Mouse (Mus musculus): Measurements from ENCODE around the gene Sema6d. TPM values are rescaled to one million over a fixed set of nuclear protein-coding genes. Genes with fewer than 3 reads are reported as not detected.
A peak's percentile ranks its signal among the peaks of the same experiment; 100 is the strongest.

Gene Sema6d
- polyA plus RNA-seq (2012; rRNA removed) = 8.5 and 10.1 TPM in 2 replicates

DNA sequence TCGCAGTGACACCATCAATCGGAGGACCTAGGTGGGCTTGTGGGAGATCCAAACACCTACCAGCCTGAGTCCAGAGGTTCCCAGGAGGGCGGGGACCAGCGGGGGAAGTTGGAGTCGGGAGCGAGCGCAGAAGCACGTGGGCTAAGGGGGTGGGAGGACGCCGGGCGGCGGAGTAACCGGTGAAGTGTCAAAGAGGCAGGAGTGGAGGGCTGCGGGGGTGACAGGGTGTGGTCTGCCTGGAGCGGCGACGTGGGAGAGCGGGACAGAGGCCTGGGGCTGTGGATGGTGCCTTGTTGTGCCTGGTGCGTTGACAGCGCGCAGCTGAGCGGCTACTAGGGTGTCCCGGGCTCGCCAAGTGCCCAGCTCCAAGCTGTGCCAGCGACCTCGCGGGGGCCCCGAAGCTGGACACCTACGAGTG is at the start of gene Sema6d:
Sema6d (plus strand) TSS at position 157 of the 418 bp plus-strand sequence.
- no peak for DNase-seq (ENCODE audit: low spot score)

DNA sequence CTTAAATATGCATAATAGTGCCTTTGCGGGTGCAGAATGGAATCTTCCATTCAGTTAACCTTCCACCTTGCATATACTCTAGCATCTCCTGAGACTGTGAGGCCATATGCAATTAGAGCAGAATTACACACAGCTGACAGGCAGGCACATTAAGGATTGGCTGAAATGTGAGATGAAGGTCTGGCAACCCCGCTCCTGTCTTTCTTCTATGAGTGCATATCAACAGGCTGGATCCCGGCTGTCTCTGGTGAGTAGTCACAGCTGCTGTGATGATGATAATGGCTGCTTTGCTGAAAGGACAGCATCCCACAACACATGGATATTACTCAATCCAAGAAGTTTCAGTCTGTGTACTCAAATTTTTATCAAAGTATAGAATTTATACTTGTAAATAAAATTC is 29.9 kb upstream of the Sema6d start:
- DNase-seq (ENCODE audit: low spot score) = no peak

GRCm38 (mm10) chr2:124068380-124068779 is 21.4 kb upstream of the Sema6d start:
- DNase-seq (ENCODE audit: low spot score) = no peak

DNA sequence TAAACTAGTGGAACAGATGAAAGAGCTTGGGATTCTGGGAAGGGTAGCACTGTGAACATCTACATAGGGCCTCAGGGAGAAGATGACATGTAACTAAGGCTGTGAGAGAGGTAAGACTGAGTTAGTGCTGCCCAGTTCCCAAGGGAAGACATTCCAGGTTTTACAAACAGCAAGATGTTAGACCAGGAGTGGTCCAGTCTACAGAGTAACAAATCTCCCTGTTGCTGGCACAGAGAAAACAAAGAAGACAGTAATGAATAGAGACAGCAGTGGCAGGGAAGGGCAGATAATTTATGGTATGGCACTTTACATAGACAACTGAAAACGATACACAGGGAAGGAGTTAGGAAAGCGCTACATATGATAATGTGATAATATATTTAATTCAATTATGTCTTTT is 19.1 kb upstream of the Sema6d start:
- DNase-seq (ENCODE audit: low spot score) = no peak

GRCm38 (mm10) chr2:124071380-124071779 is 18.4 kb upstream of the Sema6d start:
- no peak for DNase-seq (ENCODE audit: low spot score)

- DNase-seq (ENCODE audit: low spot score) = no peak
Observed at GRCm38 (mm10) chr2:124090231-124091141, 717 bp downstream of the Sema6d start.

DNA sequence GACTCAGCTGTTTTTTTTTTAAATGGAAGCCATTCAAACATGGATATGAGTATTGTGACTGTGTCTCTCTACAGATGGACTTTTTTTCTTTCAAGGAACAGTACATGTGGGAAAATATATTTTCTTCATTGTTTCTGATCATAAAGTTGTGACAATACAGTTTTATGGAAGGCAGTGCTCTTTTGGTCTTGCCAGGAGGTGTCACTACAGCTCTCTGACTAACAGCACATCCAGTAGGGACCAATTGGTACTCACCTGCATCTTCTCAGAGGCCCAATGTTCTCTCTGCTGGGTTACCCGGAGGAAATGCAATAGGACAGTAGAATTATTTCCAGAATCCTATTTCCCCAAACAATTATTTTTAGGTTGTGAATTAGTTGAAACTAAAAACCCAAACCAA is 9.9 kb downstream of the Sema6d start:
- DNase-seq (ENCODE audit: low spot score) = no peak

DNA sequence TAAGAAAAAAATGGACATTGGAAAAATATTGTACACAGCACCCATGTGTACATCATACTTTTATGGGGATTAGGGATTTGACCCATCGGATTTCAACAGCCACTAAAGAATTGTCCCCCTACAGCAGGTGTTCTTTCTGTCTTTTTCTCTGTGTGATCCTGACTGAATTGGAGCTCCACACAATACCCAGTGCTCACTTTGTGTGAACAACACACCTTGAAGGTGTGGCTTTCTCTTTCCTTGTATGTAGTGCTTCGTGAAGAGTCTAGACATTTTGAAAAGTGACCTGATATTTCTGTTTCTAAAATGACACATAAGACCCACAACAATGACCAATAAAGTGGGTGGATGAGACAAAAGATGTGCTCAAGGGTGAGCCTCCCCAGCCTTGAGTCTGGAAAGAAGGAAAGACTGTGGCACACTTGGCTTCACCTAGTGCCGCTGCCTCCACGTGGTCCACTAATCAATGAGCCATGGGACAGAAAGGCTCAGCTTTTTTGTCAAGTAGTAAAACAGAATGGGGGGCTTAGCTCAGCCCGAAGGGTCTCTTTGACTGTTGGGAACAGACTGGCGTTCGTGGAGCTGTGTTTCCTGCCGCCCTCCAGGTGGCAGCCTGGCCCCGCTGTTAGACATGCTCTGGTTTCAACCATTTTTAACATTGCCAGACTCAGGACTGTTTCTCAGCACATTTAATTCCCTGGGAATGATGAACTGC is 10.9 kb downstream of the Sema6d start:
- DNase-seq (ENCODE audit: low spot score) = peak; percentile 41

DNA sequence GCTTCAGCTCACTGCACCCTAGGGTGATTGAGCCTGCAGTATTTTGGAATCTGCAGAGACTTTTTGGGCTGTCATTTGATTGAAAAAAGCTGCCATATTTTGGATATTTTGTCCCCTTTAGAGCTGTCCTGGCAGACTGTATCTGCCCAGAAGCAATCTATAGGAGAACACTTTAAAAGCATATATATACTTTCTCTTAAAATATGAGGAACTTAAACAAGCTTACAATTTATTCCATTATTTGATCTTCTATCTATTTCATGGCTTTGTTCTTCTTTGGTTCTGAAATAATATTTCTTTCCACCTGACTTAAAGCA is 11.4 kb downstream of the Sema6d start:
- DNase-seq (ENCODE audit: low spot score) = no peak

DNA sequence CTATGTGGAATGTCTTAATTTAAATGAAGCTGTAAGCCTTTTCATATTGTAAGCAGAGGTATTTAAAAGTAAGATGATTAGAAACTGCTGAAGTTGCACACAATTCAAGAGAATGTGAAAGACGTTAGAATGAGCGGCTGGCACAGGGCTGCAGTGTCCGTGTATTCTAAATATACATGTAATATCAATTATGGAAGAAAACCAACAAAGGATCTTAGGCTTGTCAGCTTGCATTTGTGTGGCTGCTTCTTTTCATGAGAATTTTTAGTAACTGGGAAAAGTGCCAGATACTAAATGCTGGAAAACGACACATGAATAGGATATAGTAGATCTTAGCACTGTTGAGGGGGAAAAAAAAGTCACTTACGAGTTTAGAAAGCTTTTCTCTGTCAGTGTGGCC is 11.8 kb downstream of the Sema6d start:
- DNase-seq (ENCODE audit: low spot score) = no peak

- no peak for DNase-seq (ENCODE audit: low spot score)
Observed at GRCm38 (mm10) chr2:124103277-124103676, 13.5 kb downstream of the Sema6d start.

DNA sequence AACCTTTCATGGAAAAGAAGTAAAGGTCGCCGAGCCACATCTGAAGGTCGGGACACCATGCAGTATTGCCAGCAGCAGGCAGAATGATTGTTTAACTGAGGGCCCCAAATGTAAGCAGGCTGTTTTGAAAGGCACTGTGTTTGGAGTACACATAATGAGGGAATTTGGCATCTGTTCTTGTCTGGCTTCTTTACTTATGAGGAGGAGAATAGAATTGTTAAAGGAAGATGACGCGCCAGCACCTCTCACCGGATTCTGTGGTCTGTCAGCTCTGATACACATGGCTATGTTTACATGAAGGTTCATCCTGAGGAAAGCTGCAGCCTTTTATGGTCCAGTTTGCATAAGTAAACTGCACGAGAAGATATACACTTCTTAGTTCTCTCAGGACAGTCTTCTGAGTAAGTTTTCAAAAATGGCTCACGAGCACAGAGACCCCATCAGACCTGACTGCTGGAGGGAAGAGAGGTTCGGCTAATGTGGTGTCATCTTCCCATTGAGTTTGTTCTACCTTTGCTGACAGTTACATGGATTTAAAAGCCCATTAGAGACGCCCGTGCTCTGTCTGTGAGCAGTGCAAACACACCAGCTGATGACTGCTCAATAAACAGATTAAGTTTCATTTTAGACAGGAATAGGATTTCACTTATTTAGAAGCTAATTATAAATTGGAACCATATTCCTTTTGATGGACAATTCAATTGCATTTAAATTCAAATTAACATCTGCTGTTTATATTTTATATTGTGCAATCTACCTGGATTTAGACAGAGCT is 28.9 kb downstream of the Sema6d start:
- DNase-seq (ENCODE audit: low spot score) = no peak

- no peak for DNase-seq (ENCODE audit: low spot score)
Observed at GRCm38 (mm10) chr2:124120355-124120754, 30.6 kb downstream of the Sema6d start.

DNA sequence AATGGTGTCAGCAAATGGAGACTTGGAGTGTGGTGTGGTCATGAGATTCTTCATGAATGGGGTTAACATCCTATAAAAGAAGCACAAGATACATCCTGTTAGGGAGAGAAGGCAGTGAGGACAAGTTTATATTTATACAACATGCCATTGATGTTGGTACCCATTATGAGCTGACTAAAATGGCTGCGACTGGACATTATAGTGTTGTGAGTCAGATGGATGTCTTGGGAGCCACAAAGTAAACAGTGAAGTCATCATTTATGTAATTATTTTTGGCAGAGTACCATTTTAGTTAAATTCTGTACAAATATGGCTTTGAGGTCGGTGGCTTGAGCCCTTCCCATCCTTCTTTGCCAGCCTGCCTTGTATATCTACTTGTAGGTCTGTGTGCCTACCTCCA is 31.8 kb downstream of the Sema6d start:
- DNase-seq (ENCODE audit: low spot score) = no peak

- DNase-seq (ENCODE audit: low spot score) = no peak
Observed at GRCm38 (mm10) chr2:124125504-124125903, 35.7 kb downstream of the Sema6d start.

- no peak for DNase-seq (ENCODE audit: low spot score)
Observed at GRCm38 (mm10) chr2:124126853-124127252, 37.1 kb downstream of the Sema6d start.

GRCm38 (mm10) chr2:124130876-124131275 is 41.1 kb downstream of the Sema6d start:
- no peak for DNase-seq (ENCODE audit: low spot score)

- no peak for DNase-seq (ENCODE audit: low spot score)
Observed at GRCm38 (mm10) chr2:124141510-124142044, 51.8 kb downstream of the Sema6d start.

DNA sequence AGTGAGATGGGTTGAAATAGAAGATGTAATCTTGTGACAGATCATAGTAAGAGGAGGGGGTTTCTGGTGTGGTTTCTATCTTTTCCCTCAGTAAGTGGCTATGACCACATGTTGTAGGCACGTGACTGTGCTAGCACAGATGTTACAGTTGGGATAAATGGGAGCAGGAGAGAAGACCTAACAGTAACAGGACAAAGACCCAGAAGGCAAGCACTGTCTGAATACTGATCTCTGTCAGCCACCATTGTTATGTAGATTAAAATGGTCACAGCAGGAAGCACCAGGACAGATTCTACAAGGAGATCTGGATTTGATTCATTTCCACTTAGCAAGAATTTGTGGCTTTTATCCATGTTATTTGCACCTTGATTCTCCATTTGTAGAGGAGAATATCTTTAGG is 55.8 kb downstream of the Sema6d start:
- no peak for DNase-seq (ENCODE audit: low spot score)

DNA sequence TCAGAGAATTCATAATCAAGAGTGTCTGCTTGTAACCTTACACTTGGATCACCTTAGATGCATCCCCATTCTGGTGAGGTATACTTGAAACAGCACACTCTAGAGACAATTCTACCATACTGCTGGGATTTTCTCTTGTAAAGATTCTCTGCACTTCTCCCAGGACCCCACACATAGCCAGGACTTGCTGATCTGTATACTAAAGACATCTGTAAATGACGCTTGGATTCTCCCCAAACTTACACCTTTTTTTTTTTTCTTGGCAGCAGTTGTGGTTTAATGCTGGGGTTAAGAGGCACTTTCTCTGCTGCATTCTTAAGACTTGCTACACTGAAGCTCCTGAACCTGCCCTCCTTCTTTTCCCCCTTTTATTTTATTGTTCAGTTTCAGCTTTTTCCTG is 68.4 kb downstream of the Sema6d start:
- no peak for DNase-seq (ENCODE audit: low spot score)

GRCm38 (mm10) chr2:124162001-124162599 is 72.3 kb downstream of the Sema6d start:
- no peak for DNase-seq (ENCODE audit: low spot score)

DNA sequence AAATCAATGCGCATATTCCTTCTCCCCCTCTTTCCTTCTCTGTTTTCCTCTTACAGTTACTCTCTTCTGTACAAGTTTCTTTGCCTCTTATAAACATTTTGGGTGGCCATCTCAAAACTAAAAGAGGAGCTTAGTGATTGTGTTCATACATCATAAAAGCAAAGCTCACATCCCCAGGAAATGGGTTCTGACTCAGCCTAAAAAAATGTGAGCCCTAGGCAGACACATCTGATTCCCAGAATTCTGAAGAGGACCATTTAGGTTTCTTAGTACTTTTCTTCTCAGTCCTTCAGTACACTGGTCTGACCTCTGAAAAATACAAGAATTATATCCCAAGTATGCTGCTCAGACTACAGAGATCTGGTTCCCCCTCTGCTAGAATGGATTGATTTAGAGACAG is 78.6 kb downstream of the Sema6d start:
- no peak for DNase-seq (ENCODE audit: low spot score)
